Mouse (Mus musculus): ENCODE data around the gene Fuca1. TPM values are rescaled to one million over a fixed set of nuclear protein-coding genes. Genes with fewer than 3 reads are reported as not detected.
"Not testable (repeated sequence)": the region's sequence is repeated elsewhere in the genome, so short reads cannot be mapped to it uniquely, and the experiment has no call there.

Fuca1 gene
- polyA plus RNA-seq, 1 experiment from 2014 or later, result 70.2 TPM

DNA sequence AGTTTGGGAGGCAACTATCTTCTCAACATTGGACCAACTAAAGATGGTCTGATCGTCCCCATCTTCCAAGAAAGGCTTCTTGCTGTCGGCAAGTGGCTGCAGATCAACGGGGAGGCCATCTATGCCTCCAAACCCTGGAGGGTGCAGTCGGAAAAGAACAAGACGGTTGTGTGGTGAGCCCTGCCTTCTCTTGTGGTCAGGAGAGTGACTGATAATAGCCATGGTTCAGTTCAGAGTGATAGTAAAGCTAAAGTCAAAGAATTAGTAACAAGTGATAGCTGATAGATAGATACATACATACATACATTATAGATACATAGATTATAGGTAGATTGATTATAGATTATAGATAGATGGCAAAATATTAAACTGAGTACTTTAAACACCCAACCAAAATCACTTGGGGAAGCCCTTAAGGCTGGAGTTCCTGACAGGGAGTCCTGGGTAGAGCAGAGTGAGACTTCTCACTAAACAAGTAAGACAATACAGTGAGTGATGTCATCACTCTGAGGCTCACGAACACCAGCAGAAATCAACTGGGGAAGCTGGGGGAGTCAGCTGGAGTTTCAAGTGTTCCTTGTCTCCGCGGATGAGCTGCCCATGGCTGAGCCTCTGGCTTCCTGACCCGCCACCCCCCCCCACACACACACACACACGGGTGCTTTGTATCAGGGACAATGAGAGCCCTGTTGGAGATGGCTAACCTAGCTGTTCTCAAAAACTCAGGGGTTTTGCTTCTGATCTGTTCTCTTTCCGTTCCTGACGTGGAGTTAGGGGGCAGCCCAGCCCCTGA, 14.4 kb downstream of the Fuca1 start:
- peak; percentile 44; the same call in 1 of the 2 replicates for ATAC-seq (ENCODE audit: low read depth)

DNA sequence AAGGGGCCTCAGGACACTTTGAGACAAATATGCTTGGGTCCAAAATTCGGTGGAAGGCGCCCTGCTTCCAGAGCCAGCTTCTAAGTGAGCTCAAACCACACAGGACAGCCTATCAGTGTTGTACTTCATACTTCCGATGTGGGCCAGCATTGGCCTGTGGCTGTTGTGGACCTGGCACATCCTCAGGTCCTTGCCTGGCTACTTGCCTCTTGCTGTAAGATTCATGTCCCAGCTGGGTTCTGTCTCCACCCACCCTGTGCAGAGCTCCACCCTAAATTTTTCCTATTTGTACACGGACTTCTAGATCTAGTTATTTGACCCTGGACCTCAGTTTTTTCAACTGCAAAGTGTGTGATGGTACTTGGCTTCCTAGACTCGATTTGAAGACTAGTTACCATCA, 15.0 kb downstream of the Fuca1 start:
- DNase-seq (ENCODE audit: low spot score), result no peak
- H3K4me3 ChIP-seq (ENCODE audit: low read depth, low read length), result no peak overlapping the region
- no peaks in the 10 kb centered on the region for H3K4me1 ChIP-seq (ENCODE audit: control insufficient read depth, insufficient read depth, low read length)
- 54% methylated on average over 5 of the region's 5 CpGs for whole genome bisulfite sequencing
- H3K4me2 ChIP-seq (ENCODE audit: low read depth, low read length), result no peak overlapping the region
- peaks cover 53% of the 10 kb centered on the region for H3K36me3 ChIP-seq (ENCODE audit: control insufficient read depth, insufficient read depth, low read length)
- no peak overlapping the region for H3K9ac ChIP-seq (ENCODE audit: low read depth, low read length)
- no peaks in the 10 kb centered on the region for H3K9me3 ChIP-seq (ENCODE audit: control insufficient read depth, low read length)
- no peak for ATAC-seq (ENCODE audit: low read depth)
- no peaks in the 10 kb centered on the region for H3K27me3 ChIP-seq (replicated peaks; ENCODE audit: control insufficient read depth, insufficient read depth, low read length)
- 0 out of 2 replicates have a peak overlapping the region, but pooled peaks have one; percentile 8 for H3K27ac ChIP-seq (replicated peaks; ENCODE audit: low read depth, low read length)

More for the DNA sequence above, 14.4 kb downstream of the Fuca1 start:
- 0 out of 2 replicates have a peak overlapping the region, but pooled peaks have one; percentile 8 for H3K27ac ChIP-seq (replicated peaks; ENCODE audit: low read depth, low read length)
- no peaks in the 10 kb centered on the region for H3K4me1 ChIP-seq (ENCODE audit: control insufficient read depth, insufficient read depth, low read length)
- WGBS, result 46% methylated on average over 12 of the region's 12 CpGs
- no peak overlapping the region for H3K4me3 ChIP-seq (ENCODE audit: low read depth, low read length)
- H3K4me2 ChIP-seq (ENCODE audit: low read depth, low read length), result no peak overlapping the region
- DNase-seq (ENCODE audit: low spot score), result peak; percentile 49
- no peak overlapping the region for H3K9ac ChIP-seq (ENCODE audit: low read depth, low read length)
- no peaks in the 10 kb centered on the region for H3K9me3 ChIP-seq (ENCODE audit: control insufficient read depth, low read length)
- peaks cover 51% of the 10 kb centered on the region for H3K36me3 ChIP-seq (ENCODE audit: control insufficient read depth, insufficient read depth, low read length)
- no peaks in the 10 kb centered on the region for H3K27me3 ChIP-seq (replicated peaks; ENCODE audit: control insufficient read depth, insufficient read depth, low read length)

DNA sequence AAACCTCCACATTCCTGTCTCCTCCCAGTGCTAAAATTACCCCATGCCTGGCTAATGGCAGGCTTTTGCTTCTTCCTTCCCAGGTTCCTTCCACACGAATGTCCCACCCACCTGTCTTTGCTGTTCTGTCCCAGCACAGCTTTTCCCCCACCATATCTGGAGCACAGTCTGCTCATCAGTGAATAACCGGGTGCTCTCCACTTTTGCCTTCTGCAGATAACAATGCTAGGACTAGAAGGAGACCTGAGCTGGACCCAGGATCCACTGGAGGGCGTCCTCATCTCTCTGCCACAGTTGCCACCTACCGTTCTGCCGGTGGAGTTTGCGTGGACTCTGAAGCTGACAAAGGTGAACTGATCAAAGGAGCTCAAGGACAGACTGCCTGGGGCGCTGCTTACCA, 18.3 kb downstream of the Fuca1 start:
- no peaks in the 10 kb centered on the region for H3K27me3 ChIP-seq (replicated peaks; ENCODE audit: control insufficient read depth, insufficient read depth, low read length)
- ATAC-seq (ENCODE audit: low read depth) (no peak), DNase-seq (ENCODE audit: low spot score) (no peak)
- 76% methylated on average over 7 of the region's 7 CpGs for WGBS
- H3K36me3 ChIP-seq (ENCODE audit: control insufficient read depth, insufficient read depth, low read length), result peaks cover 48% of the 10 kb centered on the region
- 0 out of 2 replicates have a peak, but pooled peaks cover 3% of the 10 kb centered on the region for H3K4me1 ChIP-seq (ENCODE audit: control insufficient read depth, insufficient read depth, low read length)
- no peaks in the 10 kb centered on the region for H3K9me3 ChIP-seq (ENCODE audit: control insufficient read depth, low read length)
- H3K4me2 ChIP-seq (ENCODE audit: low read depth, low read length), result no peak overlapping the region
- no peak overlapping the region for H3K27ac ChIP-seq (replicated peaks; ENCODE audit: low read depth, low read length)
- no peak overlapping the region for H3K4me3 ChIP-seq (ENCODE audit: low read depth, low read length)
- H3K9ac ChIP-seq (ENCODE audit: low read depth, low read length), result no peak overlapping the region

DNA sequence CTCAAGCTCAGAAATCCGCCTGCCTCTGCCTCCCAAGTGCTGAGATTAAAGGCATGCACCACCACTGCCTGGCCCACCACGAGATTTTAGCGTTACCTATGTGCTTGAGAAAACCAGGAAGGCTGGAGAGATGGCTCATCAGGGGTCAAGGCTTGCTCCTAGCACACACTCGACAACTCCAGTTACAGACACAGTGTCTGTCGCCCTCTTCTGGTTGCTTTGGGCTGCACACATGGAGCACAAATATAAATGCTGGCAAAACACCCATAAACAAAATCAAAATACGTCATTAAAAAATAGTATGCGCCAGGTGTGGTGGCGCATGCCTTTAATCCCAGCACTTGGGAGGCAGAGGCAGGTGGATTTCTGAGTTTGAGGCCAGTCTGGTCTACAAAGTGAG, 20.5 kb downstream of the Fuca1 start:
- WGBS, result 83% methylated on average over 8 of the region's 8 CpGs

DNA sequence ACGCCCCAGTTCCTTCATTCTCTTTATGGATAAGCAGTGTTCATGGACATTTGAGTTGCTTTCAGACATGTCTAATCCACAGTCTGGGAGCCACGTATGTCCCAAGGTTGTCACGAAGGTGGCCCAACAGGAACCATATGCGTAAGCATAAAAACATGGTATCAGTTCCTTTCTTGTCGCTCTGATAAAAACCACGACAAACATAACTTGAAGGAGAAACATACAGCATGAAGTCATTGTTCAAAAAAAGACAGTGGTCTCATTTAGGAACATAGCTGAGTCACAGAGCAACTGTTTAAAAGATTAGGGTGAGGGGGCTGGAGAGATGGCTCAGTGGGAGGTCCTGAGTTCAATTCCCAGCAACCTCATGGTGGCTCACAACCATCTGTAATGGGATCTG, 21.7 kb downstream of the Fuca1 start:
- DNase-seq (ENCODE audit: low spot score), result no peak
- ATAC-seq (ENCODE audit: low read depth), result no peak
- Histone ChIP-seq H3K36me3 (ENCODE audit: control insufficient read depth, insufficient read depth, low read length) (peaks cover 34% of the 10 kb centered on the region), H3K4me2 (ENCODE audit: low read depth, low read length) (no peak overlapping the region), H3K9ac (ENCODE audit: low read depth, low read length) (no peak overlapping the region), H3K4me1 (ENCODE audit: control insufficient read depth, insufficient read depth, low read length) (peaks cover 3% of the 10 kb centered on the region; the same call in 1 of the 2 replicates), H3K27ac (replicated peaks; ENCODE audit: low read depth, low read length) (no peak overlapping the region), H3K4me3 (ENCODE audit: low read depth, low read length) (no peak overlapping the region), H3K27me3 (replicated peaks; ENCODE audit: control insufficient read depth, insufficient read depth, low read length) (no peaks in the 10 kb centered on the region), H3K9me3 (ENCODE audit: control insufficient read depth, low read length) (no peaks in the 10 kb centered on the region)
- 86% methylated on average over 6 of the region's 6 CpGs for WGBS

More for the DNA sequence above, 20.5 kb downstream of the Fuca1 start:
- H3K4me2 ChIP-seq (ENCODE audit: low read depth, low read length); H3K9me3 ChIP-seq (ENCODE audit: control insufficient read depth, low read length); H3K4me1 ChIP-seq (ENCODE audit: control insufficient read depth, insufficient read depth, low read length); H3K27me3 ChIP-seq (replicated peaks; ENCODE audit: control insufficient read depth, insufficient read depth, low read length); DNase-seq (ENCODE audit: low spot score); H3K27ac ChIP-seq (replicated peaks; ENCODE audit: low read depth, low read length); ATAC-seq (ENCODE audit: low read depth); H3K9ac ChIP-seq (ENCODE audit: low read depth, low read length); H3K4me3 ChIP-seq (ENCODE audit: low read depth, low read length): not testable (repeated sequence)
- peaks cover 40% of the 10 kb centered on the region for H3K36me3 ChIP-seq (ENCODE audit: control insufficient read depth, insufficient read depth, low read length)

DNA sequence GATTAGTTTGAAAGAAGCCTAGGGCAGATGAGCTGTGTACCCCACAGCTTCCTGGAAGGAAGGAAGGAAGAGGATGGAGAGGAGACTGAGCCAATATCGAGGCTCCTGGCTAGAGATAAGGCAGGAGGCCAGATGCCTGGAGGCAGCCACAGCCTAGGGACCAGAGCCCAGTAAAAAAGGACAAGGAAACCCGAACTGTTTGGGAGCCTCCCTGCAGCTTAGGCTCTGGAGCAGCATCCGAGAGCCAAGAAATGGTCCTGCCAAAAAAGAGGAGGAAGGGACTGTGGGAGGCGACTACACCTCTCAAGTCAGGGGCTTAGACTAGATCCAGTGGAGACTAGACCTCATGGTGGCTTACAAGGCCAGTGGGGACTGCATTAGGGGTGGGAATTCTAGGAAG, 22.9 kb downstream of the Fuca1 start:
- Histone ChIP-seq H3K4me2 (ENCODE audit: low read depth, low read length) (no peak overlapping the region), H3K9ac (ENCODE audit: low read depth, low read length) (no peak overlapping the region), H3K27me3 (replicated peaks; ENCODE audit: control insufficient read depth, insufficient read depth, low read length) (no peaks in the 10 kb centered on the region), H3K27ac (replicated peaks; ENCODE audit: low read depth, low read length) (no peak overlapping the region), H3K4me3 (ENCODE audit: low read depth, low read length) (no peak overlapping the region), H3K36me3 (ENCODE audit: control insufficient read depth, insufficient read depth, low read length) (peaks cover 23% of the 10 kb centered on the region), H3K9me3 (ENCODE audit: control insufficient read depth, low read length) (no peaks in the 10 kb centered on the region), H3K4me1 (ENCODE audit: control insufficient read depth, insufficient read depth, low read length) (peaks cover 11% of the 10 kb centered on the region; the same call in 1 of the 2 replicates)
- DNase-seq (ENCODE audit: low spot score) (no peak), ATAC-seq (ENCODE audit: low read depth) (no peak)
- 51% methylated on average over 4 of the region's 4 CpGs for WGBS

DNA sequence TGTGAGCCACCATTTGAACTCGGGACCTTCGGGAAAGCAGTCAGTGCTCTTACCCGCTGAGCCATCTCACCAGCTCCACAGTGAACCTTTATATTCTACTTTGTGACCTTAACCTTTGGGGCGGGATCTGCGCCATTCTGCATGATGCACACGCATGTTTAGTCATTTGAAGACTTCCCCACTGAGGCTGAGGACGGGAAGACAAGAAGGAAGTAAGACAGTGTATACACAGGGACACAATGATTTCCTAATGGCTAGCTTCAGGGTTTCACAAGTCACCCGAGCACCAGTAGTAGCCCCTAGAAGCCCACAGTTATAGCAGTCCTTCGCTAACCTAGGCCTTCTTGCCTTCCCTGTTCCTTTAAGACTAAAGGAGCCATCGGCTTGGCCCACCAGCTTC, 25.2 kb downstream of the Fuca1 start:
- H3K9ac ChIP-seq (ENCODE audit: low read depth, low read length), result no peak overlapping the region
- H3K4me1 ChIP-seq (ENCODE audit: control insufficient read depth, insufficient read depth, low read length), result peaks cover 11% of the 10 kb centered on the region; the same call in 1 of the 2 replicates
- peak overlapping the region; percentile 48 for H3K27ac ChIP-seq (replicated peaks; ENCODE audit: low read depth, low read length)
- WGBS, result 77% methylated on average over 10 of the region's 10 CpGs
- no peak for DNase-seq (ENCODE audit: low spot score)
- peak overlapping the region; percentile 84 for H3K4me3 ChIP-seq (ENCODE audit: low read depth, low read length)
- H3K27me3 ChIP-seq (replicated peaks; ENCODE audit: control insufficient read depth, insufficient read depth, low read length), result no peaks in the 10 kb centered on the region
- no peak for ATAC-seq (ENCODE audit: low read depth)
- H3K36me3 ChIP-seq (ENCODE audit: control insufficient read depth, insufficient read depth, low read length), result peaks cover 6% of the 10 kb centered on the region
- peak overlapping the region; percentile 80 for H3K4me2 ChIP-seq (ENCODE audit: low read depth, low read length)
- H3K9me3 ChIP-seq (ENCODE audit: control insufficient read depth, low read length), result no peaks in the 10 kb centered on the region

DNA sequence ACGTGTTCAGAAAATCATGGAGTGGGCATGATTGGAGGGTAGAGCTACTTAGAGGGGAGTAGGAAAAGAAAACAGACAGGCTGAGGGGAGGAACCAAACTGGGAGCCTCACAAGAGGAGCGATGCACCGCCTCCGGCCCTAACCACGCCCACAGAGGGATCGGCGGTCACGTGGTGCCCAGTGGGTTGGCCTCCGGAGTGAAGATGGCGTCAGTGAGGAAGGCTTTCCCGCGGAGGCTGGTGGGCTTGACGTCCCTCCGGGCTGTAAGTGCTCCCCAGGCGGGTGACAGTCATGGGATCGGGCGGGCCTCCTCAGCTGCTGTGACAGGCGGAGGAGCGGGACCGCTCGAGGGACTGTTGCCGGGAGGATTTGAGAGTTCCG, 25.7 kb downstream of the Fuca1 start, which contains the start of gene Hmgcl:
Hmgcl (plus strand) TSS at position 171 of the 381 bp plus-strand sequence.
- Histone ChIP-seq H3K9ac (ENCODE audit: low read depth, low read length) (peak within 1 kb of the TSS; percentile 78), H3K27ac (replicated peaks; ENCODE audit: low read depth, low read length) (peak within 1 kb of the TSS; percentile 66), H3K9me3 (ENCODE audit: control insufficient read depth, low read length) (no peaks in the 10 kb centered on the region), H3K36me3 (ENCODE audit: control insufficient read depth, insufficient read depth, low read length) (peaks cover 6% of the 10 kb centered on the region), H3K4me2 (ENCODE audit: low read depth, low read length) (peak within 1 kb of the TSS; percentile 80), H3K4me3 (ENCODE audit: low read depth, low read length) (peak within 1 kb of the TSS; percentile 84), H3K27me3 (replicated peaks; ENCODE audit: control insufficient read depth, insufficient read depth, low read length) (no peaks in the 10 kb centered on the region), H3K4me1 (ENCODE audit: control insufficient read depth, insufficient read depth, low read length) (peaks cover 11% of the 10 kb centered on the region; the same call in 1 of the 2 replicates)
- peak; percentile 94 for ATAC-seq (ENCODE audit: low read depth)
- under 1% methylated on average over 15 of the region's 23 CpGs for WGBS
- peak; percentile 97 for DNase-seq (ENCODE audit: low spot score)
